Mouse (Mus musculus) intestine, postnatal 0 days (tissue): ENCODE measurements around the gene Acy3. TPM values are rescaled to one million over a fixed set of nuclear protein-coding genes. Genes with fewer than 3 reads are reported as not detected.
A peak's percentile ranks its signal among the peaks of the same experiment; 100 is the strongest.

Experiments
- ATAC-seq: fragments of 200-750 bp; cut with Nextera tagmentation; 2 replicates; pipeline ENCODE4 v1.8.0; 2017; ENCODE audit warnings: mild to moderate bottlenecking, moderate TSS enrichment, moderate library complexity
- H3K27ac ChIP-seq: fragments of 300-500 bp; sonication (generic); 2 replicates; pipeline ENCODE4 v1.5.1; 2014; ENCODE audit warnings: mild to moderate bottlenecking, low read depth, low read length, moderate library complexity
- H3K27me3 ChIP-seq: fragments of 300-500 bp; sonication (generic); replicated peaks from 2 replicates; pipeline ENCODE4 v1.6.1; 2014; ENCODE audit warnings: low read length, mixed read lengths; ENCODE audit not compliant: control insufficient read depth, insufficient read depth
- H3K36me3 ChIP-seq: fragments of 300-500 bp; sonication (generic); 2 replicates; pipeline ENCODE4 v1.6.1; 2014; ENCODE audit warnings: mild to moderate bottlenecking, moderate library complexity; ENCODE audit not compliant: control insufficient read depth, insufficient read depth
- H3K4me1 ChIP-seq: fragments of 300-500 bp; sonication (generic); replicated peaks from 2 replicates; pipeline ENCODE4 v1.6.1; 2014; ENCODE audit warnings: antibody characterized with exemption, low read length, mixed read lengths; ENCODE audit not compliant: control insufficient read depth, insufficient read depth
- H3K4me2 ChIP-seq: fragments of 300-500 bp; sonication (generic); replicated peaks from 2 replicates; pipeline ENCODE4 v1.6.1; 2014; ENCODE audit warnings: low read depth, mild to moderate bottlenecking, moderate library complexity
- H3K4me3 ChIP-seq: fragments of 300-500 bp; sonication (generic); 2 replicates; pipeline ENCODE4 v1.5.1; 2014; ENCODE audit warnings: low read depth, low read length
- H3K9ac ChIP-seq: fragments of 300-500 bp; sonication (generic); 2 replicates; pipeline ENCODE4 v1.6.1; 2014; ENCODE audit warnings: mild to moderate bottlenecking, low read depth, low read length
- H3K9me3 ChIP-seq: fragments of 300-500 bp; sonication (generic); 2 replicates; pipeline ENCODE4 v1.6.1; 2016; ENCODE audit warnings: mixed run types; ENCODE audit not compliant: control insufficient read depth
- CTCF ChIP-seq: sonication (generic); IDR thresholded peaks from 2 replicates; pipeline ENCODE4 v1.5.1; 2016; ENCODE audit warnings: low read depth, mild to moderate bottlenecking, control low read depth, antibody characterized with exemption, moderate library complexity
- WGBS: fragments of 180-500 bp; shearing (Covaris S2); extraction: QIAGEN DNeasy Blood & Tissue Kit; methylation state at CpG from one replicate; pipeline ENCODE4 v1.1.7; 2014; 5-methylcytosine and 5-hydroxymethylcytosine counted together
- polyA plus RNA-seq: library from polyadenylated mRNA; unstranded; fragments of >200 nt; fragmentation: Nextera tagmentation; extraction: Ambion mirVana; gene quantifications from 2 replicates; pipeline ENCODE4 v1.2.1, GENCODE M21; 2015

Gene Acy3
- polyA plus RNA-seq: 32.3 and 34.5 TPM in 2 replicates

GRCm38 (mm10) chr19:3986334-3986733 lies at the start of gene Acy3:
Gene Acy3, plus strand, starts transcription at chr19:3986570.
- H3K4me2 ChIP-seq: peak within 1 kb of the TSS; percentile 48
- H3K27me3 ChIP-seq: no peaks in the 10 kb centered on the region
- peak within 1 kb of the TSS; percentile 8; the same call in 1 of the 2 replicates for H3K9ac ChIP-seq
- 0 out of 2 replicates have a peak, but pooled peaks have one; percentile 15 for TF ChIP-seq CTCF
- peaks cover 9% of the 10 kb centered on the region; the same call in 1 of the 2 replicates for H3K4me1 ChIP-seq
- no peak within 1 kb of the TSS for H3K4me3 ChIP-seq
- ATAC-seq: peak; percentile 87
- H3K9me3 ChIP-seq: no peaks in the 10 kb centered on the region
- 6% methylated on average over 8 of the region's 8 CpGs for WGBS
- peak within 1 kb of the TSS; percentile 22 for H3K27ac ChIP-seq
- no peaks in the 10 kb centered on the region for H3K36me3 ChIP-seq

GRCm38 (mm10) chr19:3942315-3942714 lies 44.1 kb upstream of the Acy3 start:
- Histone ChIP-seq H3K27me3 (no peaks in the 10 kb centered on the region), H3K4me2 (no peak overlapping the region), H3K9ac (no peak overlapping the region), H3K4me1 (0 out of 2 replicates have a peak, but pooled peaks cover 3% of the 10 kb centered on the region), H3K9me3 (no peaks in the 10 kb centered on the region), H3K4me3 (no peak overlapping the region), H3K27ac (no peak overlapping the region), H3K36me3 (0 out of 2 replicates have a peak, but pooled peaks cover 4% of the 10 kb centered on the region)
- no peak for ATAC-seq
- TF ChIP-seq CTCF: no peak
- WGBS: 71% methylated on average over 7 of the region's 7 CpGs

GRCm38 (mm10) chr19:3942986-3943735 lies 43.2 kb upstream of the Acy3 start:
- 0 out of 2 replicates have a peak, but pooled peaks cover 3% of the 10 kb centered on the region for H3K4me1 ChIP-seq
- no peak overlapping the region for H3K27ac ChIP-seq
- H3K4me2 ChIP-seq: peak overlapping the region; percentile 43
- TF ChIP-seq CTCF: peak; percentile 23; the same call in 1 of the 2 replicates
- ATAC-seq: peak; percentile 66
- H3K36me3 ChIP-seq: peaks cover 11% of the 10 kb centered on the region; the same call in 1 of the 2 replicates
- no peak overlapping the region; the same call in 1 of the 2 replicates for H3K4me3 ChIP-seq
- no peaks in the 10 kb centered on the region for H3K27me3 ChIP-seq
- no peaks in the 10 kb centered on the region for H3K9me3 ChIP-seq
- no peak overlapping the region for H3K9ac ChIP-seq
- 18% methylated on average over 27 of the region's 27 CpGs for WGBS

- Histone ChIP-seq H3K4me2 (no peak overlapping the region), H3K9ac (no peak overlapping the region), H3K36me3 (peaks cover 23% of the 10 kb centered on the region), H3K27ac (no peak overlapping the region), H3K27me3 (no peaks in the 10 kb centered on the region), H3K4me1 (0 out of 2 replicates have a peak, but pooled peaks cover 3% of the 10 kb centered on the region), H3K9me3 (no peaks in the 10 kb centered on the region), H3K4me3 (no peak overlapping the region)
- 31% methylated on average over 10 of the region's 10 CpGs for WGBS
- no peak for TF ChIP-seq CTCF
- ATAC-seq: no peak
Measured at GRCm38 (mm10) chr19:3945872-3946564, 40.4 kb upstream of the Acy3 start.

GRCm38 (mm10) chr19:3946715-3947114 lies 39.7 kb upstream of the Acy3 start:
- peak; percentile 52 for ATAC-seq
- peak; percentile 98 for TF ChIP-seq CTCF

GRCm38 (mm10) chr19:3947813-3948212 lies 38.6 kb upstream of the Acy3 start:
- no peak overlapping the region for H3K9ac ChIP-seq
- no peak overlapping the region for H3K27ac ChIP-seq
- H3K4me2 ChIP-seq: no peak overlapping the region
- H3K27me3 ChIP-seq: no peaks in the 10 kb centered on the region
- peaks cover 23% of the 10 kb centered on the region for H3K36me3 ChIP-seq
- no peak overlapping the region for H3K4me3 ChIP-seq
- 82% methylated on average over 3 of the region's 3 CpGs for WGBS
- TF ChIP-seq CTCF: no peak
- ATAC-seq: no peak
- 0 out of 2 replicates have a peak, but pooled peaks cover 3% of the 10 kb centered on the region for H3K4me1 ChIP-seq
- no peaks in the 10 kb centered on the region for H3K9me3 ChIP-seq

More at GRCm38 (mm10) chr19:3946715-3947114, 39.7 kb upstream of the Acy3 start:
- Histone ChIP-seq H3K27me3 (no peaks in the 10 kb centered on the region), H3K9ac (no peak overlapping the region), H3K4me2 (no peak overlapping the region), H3K4me1 (0 out of 2 replicates have a peak, but pooled peaks cover 3% of the 10 kb centered on the region), H3K36me3 (peaks cover 23% of the 10 kb centered on the region), H3K4me3 (no peak overlapping the region), H3K9me3 (no peaks in the 10 kb centered on the region), H3K27ac (no peak overlapping the region)
- whole genome bisulfite sequencing: 18% methylated on average over 2 of the region's 2 CpGs
